Mouse (Mus musculus): ENCODE results near the gene Ubxn1. TPM values are rescaled to one million over a fixed set of nuclear protein-coding genes. Genes with fewer than 3 reads are reported as not detected.
"Not testable (repeated sequence)": the region's sequence is repeated elsewhere in the genome, so short reads cannot be mapped to it uniquely, and the experiment has no call there.

Ubxn1 gene
- total RNA-seq, 2 experiments from 2014 or later = 91.0 to 94.1 TPM

DNA sequence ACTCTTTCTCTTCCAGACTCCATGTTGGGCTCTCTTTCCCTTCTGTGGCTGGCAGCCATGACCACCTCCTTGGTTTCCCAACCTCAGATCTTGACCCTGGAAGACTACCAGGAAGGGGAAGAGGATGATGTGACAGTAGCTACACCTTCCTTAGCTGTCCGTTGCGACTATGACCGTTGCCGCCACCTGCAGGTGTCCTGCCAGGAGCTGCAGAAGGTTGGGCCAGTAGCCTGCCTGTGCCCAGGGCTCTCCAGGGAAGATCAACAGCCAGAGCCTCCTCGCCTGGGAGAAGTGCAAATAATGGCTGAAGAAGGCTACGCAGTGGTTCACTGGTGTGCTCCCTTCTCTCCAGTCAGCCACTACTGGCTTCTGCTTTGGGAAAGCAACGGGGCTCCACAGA, 19.7 kb upstream of the Ubxn1 start:
- no peak for DNase-seq (ENCODE audit: low spot score in 2 of 2)
- intact Hi-C loops (cut with DNase I) = no loop called here

DNA sequence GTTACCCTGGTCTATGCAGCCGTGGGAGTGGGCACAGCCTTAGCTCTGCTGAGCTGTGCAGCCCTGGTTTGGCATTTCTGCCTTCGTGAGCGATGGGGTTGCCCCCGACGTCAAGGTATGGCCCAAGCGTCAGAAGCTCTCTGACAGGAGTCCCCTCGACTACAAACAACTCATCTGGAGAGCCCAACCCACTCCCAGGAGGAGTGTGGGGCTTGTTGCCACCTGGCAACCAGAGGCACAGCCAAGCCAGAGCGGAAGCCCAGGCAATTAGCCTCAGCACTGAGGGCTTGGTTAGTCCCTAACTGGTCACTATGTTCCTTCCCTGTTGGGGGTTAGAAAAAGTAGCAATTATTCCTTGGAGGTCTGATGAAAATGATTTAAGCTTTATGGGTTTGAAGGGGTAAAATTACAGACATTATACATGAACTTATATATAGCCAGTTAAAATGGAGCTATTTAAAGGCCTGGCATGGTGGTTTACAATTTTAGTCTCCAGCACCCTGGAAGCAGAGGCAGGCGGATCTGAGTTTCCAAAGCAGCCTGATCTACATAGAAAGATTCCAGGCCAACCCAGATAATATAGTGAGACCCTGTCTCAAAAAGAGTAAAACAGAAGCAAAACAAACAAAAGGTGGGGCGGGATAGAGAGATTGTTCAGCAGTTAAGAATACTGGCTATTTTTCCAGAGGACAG, 18.9 kb upstream of the Ubxn1 start:
- DNase-seq (ENCODE audit: low spot score in 2 of 2) = peak in 1 of 2 experiments; percentile 70
- intact Hi-C loops (cut with DNase I) = no loop called here

DNA sequence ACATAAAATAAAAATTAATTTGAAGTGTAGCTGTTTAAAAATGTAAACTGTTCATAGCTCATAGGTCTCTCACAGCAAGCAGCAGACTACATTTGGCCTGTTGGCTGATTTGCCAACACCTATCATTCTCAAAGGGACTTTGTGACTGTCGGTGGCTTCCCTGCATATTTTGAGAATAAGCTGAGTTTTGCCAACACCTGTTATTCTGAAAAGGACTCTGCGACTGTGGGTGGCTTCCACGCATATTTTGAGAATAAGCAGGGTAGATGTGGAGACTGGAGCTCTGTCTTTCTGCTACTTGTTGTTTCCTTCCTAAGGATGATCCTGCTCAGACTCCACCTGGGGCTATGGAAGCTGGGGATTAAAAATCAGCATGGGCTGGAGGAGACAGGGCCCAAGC, 18.2 kb upstream of the Ubxn1 start:
- intact Hi-C loops (cut with DNase I) = no loop called here
- peak in 1 of 2 experiments; percentile 76 for DNase-seq (ENCODE audit: low spot score in 2 of 2)

DNA sequence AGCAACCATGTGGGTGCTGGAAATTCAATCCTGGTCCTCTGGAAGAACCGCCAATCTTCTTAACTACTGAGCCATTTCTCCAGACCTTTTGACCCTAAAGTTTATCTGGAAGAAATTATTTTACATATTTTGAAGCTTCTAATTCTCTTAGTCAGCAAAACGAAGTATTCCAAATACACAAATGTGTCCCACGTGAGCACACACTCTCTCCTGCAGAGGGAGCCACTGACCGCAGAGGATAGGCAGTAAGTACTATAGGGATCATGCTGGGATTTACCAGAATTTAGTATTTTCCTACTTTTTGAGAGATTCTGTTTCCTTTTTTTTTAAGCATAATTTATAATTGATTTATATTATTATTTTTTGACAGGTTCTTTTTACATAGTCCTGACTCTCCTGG, 13.6 kb upstream of the Ubxn1 start:
- intact Hi-C loops (cut with DNase I) = loop anchor here (5.0 kb wide), 1 partner anchor 255 kb away; no protein-coding TSS in a partner anchor

DNA sequence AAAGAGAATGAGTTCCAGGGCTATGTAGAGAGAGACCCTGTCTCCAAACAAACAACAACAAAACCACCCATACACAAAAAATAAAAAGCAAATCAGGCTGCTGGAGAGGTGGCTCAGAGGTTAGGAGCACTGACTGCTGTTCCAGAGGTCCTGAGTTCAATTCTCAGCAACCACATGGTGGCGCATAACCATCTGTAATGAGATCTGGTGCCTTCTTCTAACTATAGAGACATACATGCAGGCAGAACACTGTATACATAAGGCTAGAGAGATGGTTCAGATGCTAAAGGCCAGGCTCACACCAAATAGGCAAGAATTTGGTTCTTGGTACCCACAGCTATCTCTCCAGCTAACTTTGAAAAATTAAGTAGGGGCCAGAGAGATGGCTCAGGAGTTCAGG, 12.3 kb upstream of the Ubxn1 start:
- intact Hi-C loops (cut with DNase I) = loop anchor here (5.0 kb wide), 1 partner anchor 253 kb away; no protein-coding TSS in a partner anchor
- no peak for DNase-seq (ENCODE audit: low spot score in 2 of 2)

More for the DNA sequence above, 13.6 kb upstream of the Ubxn1 start:
- no peak for DNase-seq (ENCODE audit: low spot score in 2 of 2)

DNA sequence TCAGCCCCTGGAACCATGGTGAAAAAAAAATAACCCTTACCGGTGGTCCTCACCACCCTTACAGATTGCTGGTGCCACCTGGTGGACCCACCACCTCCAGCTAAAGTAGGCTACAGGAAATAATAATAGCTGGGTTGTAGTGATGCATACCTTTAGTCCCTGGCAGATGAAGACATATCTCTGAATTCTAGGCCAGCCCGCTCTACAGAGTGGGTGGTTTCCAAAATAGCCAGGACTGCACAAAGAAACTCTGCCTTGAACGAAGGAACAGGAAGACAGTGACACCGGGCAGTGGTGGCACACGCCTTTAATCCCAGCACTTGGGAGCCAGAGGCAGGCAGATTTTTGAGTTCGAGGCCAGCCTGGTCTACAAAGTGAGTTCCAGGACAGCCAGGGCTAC, 7.0 kb upstream of the Ubxn1 start:
- intact Hi-C loops (cut with DNase I) = no loop called here

DNA sequence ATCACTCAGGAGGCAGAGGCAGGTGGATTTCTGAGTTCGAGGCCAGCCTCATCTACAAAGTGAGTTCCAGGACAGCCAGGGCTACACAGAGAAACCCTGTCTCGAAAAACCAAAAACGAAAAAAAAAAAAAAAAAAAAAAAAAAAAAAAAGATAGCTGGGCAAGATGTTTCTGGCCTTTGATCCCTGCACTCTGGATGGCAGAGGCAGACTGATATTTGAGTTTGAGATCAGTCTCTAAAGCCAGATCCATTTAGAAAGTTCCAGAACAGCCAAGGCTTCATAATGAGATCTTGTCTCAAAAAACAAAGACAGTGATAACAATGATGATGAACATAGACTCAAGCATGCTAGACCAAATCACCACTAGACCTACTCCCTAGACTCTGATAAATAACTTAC, 915 bp upstream of the Ubxn1 start:
- intact Hi-C loops (cut with DNase I); DNase-seq (ENCODE audit: low spot score in 2 of 2): not testable (repeated sequence)

More for the DNA sequence above, 7.0 kb upstream of the Ubxn1 start:
- peak in 1 of 2 experiments; percentile 71 for DNase-seq (ENCODE audit: low spot score in 2 of 2)

DNA sequence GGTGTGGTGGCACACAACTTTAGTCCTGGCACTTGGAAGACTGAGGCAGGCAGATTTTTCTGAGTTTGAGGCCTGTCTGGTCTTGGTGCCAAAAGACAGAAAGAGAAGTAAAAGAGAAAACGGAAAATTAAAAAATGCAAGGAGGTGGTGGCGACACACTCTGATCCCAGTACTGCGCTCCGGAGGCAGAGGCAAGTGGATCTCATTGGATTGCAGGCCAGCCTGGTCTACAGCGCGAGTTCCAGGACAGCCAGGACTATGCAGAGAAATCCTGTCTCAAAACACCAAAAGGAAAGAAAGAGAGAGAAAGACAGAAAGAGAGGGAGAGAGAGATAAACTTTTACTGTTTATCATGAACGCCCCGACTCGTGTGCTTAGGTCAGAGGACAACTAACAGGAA, 458 bp upstream of the Ubxn1 start:
- intact Hi-C loops (cut with DNase I) = no loop called here
- DNase-seq (ENCODE audit: low spot score in 2 of 2) = no peak

DNA sequence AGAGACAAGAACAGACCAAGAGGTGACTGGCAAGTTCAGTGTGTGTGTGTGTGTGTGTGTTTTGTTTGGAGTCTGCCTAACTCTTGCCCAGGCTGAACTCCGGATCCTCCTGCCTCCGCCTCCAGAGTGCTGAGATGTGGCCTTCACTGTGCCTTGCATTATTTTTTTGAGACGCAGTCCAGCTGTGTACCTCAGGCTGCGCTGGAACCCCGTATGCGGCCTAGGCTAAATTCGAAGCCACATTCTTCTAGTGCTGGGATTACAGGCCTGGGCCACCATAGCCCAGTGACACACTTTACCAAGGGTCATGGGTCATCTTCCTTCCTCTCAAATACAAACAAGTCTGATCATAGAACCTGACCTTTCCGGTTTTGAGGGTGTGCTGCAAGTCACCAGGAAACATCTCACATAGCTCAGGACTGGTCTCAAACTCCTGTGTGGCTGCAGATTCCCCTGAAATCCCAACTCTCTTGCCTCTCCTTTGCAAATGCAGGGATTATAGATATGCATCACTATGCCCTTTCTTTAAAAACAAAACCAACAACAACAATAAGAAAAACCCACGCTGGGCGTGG, 1.1 kb downstream of the Ubxn1 start:
- DNase-seq (ENCODE audit: low spot score in 2 of 2) = no peak
- intact Hi-C loops (cut with DNase I) = no loop called here

DNA sequence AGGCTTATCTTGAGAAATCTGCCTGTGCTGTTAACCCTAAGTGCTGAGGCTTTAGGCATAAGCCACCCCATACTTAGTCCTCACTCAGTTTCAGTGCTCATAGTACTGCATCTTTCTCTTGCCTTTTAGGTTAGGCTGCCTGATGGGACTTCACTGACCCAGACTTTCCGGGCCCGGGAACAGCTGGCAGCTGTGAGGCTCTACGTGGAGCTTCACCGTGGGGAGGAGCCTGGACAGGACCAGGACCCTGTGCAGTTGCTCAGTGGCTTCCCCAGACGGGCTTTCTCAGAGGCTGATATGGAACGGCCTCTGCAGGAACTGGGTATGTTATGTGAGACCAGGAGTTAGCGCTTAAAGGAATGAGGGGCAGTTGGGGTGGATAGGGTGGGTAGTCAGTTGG, 3.7 kb downstream of the Ubxn1 start:
- intact Hi-C loops (cut with DNase I) = no loop called here
- no peak for DNase-seq (ENCODE audit: low spot score in 2 of 2)

DNA sequence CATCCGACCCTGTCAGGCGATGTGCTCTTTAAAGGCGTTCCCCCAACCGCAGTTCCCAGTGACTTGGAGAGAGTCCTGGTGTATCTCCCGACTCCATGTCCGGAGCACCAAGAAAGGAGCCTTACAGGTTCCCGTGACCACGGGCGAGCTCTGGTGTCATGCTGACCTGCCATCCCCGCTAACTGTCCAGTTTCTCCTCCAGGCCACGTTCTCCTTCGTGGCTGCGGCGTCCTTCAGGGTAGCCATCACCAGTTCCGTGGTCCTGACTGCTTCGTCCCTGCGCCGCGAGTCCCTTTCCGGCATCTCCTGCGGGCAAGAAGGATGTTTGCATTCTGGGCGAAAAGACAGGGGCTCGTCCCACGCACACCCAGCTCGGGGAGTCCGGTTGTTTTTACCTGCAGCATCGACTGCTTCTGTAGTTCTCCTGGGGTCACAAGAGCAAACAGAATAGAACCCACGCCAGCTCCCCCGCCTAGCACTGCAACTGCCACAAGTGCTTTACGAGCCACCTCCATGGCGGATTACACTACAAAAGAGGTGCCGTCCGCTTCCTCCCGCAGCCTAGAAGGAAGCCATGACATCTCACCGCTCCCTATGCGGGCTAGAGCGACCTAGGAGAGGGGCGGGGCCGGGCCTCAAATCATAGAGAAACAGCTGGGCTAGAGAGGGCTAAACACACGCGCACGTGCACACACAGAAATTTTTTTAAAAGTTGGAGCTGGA, 9.2 kb downstream of the Ubxn1 start, which contains the start of gene Uqcc3:
TSS of gene Uqcc3 (minus strand) at position 613 of the 723 bp plus-strand sequence.
- DNase-seq (ENCODE audit: low spot score in 2 of 2) = peak; percentile 89 to 93
- intact Hi-C loops (cut with DNase I) = no loop called here

DNA sequence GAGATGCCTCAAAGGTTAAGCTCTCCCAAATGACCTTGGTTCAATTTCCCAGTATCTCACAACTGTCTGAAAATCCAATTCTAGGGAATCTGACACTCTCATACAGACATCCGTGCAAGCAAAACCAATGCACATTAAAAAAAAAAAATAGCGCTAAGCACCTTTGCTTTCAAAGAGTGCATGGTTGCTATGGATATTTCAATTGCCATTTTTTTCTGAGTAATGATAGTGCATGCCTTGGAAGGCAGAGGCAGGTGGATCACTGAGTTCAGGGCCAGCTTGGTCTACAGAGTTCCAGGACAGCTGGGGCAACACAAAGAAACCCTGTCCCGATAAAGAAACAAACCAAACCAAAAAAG, 9.7 kb downstream of the Ubxn1 start:
- DNase-seq (ENCODE audit: low spot score in 2 of 2) = no peak
- intact Hi-C loops (cut with DNase I) = no loop called here

DNA sequence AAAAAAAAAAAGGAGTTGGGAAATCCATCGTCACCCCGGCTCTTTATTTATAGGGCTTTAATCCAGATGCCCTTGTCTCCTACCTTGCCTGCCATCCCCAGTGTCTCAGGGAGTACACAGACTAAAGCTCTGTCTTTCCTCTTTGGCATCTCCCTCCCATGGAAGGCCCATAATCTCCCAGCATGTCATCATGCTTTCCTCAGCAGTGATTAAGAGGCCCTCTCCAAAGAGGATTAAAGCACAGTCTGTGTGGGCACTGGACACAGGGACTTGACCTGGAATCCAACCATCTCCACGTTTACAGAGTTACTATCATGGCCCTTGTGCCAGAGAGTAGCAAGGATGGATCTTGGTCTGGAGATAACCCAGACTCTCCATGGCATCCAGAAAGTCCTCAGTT, 12.3 kb downstream of the Ubxn1 start, which contains the start of the genes Lbhd1 and Gm49403:
TSS of gene Lbhd1 (plus strand) at position 117 of the 400 bp plus-strand sequence.
TSS of gene Gm49403 (plus strand) at position 315 of the 400 bp plus-strand sequence.
- DNase-seq (ENCODE audit: low spot score in 2 of 2) = no peak
- intact Hi-C loops (cut with DNase I) = no loop called here

DNA sequence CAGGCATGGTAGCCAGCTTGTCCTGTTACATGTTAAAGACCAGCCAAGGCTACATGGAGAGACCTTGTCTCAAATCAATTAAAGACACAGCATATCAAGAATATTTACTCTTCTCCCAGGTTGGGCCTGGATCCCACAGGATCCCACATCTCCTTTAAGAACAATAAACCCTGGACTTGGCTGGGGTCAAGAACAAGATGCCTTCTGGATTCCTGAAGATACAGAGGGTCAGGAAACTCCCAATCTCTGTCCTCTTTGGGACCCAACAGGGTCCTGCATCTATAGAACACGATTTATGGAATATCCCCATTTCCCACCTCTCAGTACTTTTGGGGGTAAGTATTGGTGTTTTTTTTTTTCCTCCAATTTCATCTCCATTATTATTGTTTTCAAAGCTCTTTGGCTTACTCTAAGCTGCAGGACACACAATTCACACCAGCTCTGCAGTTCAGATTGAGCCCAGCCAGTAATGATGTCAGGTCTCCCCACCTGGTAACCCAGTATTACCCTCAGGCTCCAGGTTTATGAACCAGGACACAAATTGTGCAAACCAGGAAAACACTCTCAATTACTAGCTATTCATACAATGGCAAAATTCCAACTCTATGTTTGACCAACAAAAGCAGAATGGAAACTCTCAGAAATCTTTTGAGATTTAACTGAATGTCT, 15.8 kb downstream of the Ubxn1 start:
- no peak for DNase-seq (ENCODE audit: low spot score in 2 of 2)
- intact Hi-C loops (cut with DNase I) = loop anchor here (5.0 kb wide), 1 partner anchor 45 kb away; no protein-coding TSS in a partner anchor

DNA sequence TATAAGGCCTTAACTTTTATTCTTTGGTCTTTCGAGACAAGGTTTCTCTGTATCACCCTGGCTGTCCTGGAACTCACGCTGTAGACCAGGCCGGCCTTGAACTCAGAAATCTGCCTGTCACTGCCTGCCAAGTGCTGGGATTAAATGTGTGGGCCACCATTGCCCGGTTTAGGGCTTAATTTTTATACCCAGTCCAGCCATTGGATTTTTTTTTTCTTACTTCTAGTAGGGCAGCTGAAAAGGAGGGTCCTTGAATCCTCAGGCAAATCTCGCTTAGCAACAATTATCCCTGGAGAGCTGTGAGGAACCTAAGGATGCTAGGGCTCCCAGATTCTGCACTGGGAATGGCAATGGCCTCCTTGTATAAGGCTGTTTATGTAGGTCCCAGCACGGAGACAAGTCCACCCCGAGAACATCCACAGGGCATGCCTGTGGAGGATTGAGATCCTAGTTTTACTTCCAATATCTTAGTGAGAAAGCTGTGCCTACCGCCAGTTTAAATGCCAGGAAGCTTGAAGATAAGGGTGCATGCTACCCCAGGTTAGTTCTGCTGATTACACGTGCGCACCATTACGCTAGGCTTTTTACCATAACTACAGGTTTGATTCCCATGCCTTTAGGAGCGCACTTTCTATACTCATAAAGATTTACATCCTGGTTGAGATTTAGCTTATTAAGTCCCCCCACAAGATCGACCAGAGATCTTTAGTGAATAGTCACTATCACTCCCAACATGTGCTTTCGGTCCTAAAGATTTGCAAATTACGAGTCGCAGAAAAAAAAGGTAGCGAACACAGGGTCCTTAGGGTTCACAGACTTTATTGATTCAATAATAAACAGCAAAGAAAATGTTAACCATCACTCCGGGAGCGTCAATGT, 16.5 kb downstream of the Ubxn1 start:
- DNase-seq (ENCODE audit: low spot score in 2 of 2) = no peak
- intact Hi-C loops (cut with DNase I) = loop anchor here (5.0 kb wide), 1 partner anchor 46 kb away; no protein-coding TSS in a partner anchor

DNA sequence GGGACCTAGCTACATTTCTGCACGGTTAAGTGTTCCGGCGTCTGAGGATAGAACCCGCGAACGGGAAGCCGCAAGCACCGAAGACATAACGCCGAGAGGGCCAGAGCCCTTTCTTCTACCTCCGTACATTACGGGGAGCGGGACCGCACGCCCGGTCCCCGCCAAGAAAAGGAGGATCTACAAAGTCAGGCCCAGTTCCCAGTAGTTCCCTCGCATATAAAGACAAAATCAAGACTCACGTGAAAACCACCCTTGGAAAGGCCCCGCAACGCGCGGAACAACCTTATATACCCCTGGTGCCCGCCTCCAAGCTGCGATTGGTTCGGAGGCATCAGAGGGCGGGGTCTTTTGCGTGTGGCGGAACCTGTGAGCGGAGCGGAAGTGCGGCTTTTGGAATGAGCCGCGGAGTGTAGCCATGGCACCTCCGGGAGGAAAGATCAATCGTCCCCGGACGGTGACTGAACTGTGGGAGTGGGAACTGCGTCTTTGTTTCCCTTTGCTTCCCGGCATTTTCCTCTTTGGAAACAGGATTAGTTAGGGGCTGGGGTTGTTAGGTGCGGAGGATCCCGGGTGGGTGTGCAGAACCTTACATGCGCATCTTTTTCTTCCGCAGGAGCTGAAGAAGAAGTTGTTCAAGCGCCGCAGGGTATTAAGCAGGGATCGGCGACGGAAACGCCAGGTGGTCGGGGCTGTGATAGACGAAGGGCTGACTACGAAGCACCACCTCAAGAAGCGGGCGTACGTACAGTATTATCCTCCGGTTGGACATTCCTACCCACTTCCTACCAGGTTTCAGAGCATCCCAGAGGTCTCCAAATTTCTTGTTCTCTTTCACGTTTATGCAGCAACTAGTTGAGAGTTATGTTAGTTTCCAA, 17.5 kb downstream of the Ubxn1 start, which contains the start of the genes 1810009A15Rik and Gm49416:
TSS of gene 1810009A15Rik (plus strand) at position 343 of the 875 bp plus-strand sequence.
TSS of gene Gm49416 (plus strand) at position 416 of the 875 bp plus-strand sequence.
- peak; percentile 93 to 97 for DNase-seq (ENCODE audit: low spot score in 2 of 2)
- intact Hi-C loops (cut with DNase I) = loop anchor here (5.0 kb wide), 1 partner anchor 46 kb away; no protein-coding TSS in a partner anchor

DNA sequence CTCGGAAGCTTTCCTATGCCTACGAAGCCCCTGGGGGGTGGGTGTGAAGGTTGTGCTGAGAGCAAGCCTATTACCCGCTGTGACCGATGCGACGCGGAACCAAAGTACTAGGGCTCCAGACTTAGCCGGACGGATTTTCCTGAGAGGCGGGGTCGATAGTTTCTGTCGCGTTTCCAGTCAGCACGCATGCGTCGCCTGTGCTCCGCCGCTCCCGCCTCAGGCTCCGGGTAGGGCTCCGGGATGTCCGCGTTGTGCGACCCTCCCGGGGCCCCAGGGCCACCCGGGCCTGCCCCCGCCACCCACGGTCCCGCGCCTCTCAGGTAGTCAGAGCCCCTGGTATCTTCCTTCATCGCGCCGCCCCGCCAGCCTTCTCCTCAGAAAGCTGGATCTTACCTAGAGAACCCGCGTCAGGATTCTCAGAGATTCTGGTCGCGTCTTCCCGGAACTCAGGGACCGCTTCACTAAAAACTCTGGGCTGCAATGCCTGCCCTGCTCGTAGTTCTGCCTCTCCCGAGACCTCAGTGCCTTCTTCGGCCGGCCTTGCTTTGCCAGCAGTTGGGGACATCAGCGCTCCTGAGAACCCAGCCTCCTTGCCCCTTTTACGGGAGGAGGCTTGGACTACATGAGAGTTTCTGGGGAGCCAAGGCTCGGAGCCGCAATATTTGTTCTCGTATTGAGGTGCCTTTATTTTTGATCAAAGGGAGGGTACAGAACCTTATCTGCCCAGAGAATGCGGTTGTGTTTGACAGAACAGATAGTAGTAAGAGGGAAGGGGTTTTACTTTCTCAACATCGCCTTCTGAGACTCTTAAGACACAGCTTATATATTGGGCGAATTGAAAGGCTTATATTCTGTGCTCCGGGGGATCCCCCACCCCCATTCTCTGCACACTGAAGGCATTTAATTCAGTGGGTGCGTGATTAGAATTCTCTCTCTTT, 21.8 kb downstream of the Ubxn1 start, which contains the start of gene Ints5:
TSS of gene Ints5 (plus strand) at position 177 of the 938 bp plus-strand sequence.
- intact Hi-C loops (cut with DNase I) = no loop called here
- DNase-seq (ENCODE audit: low spot score in 2 of 2) = peak; percentile 84 to 89
